Mouse (Mus musculus): ENCODE results near the gene Speer4f2. TPM values are rescaled to one million over a fixed set of nuclear protein-coding genes. Genes with fewer than 3 reads are reported as not detected.

Speer4f2 gene
- polyA plus RNA-seq, 1 experiment from 2014 or later = not detected

GRCm38 (mm10) chr5:17408924-17409660 lies 36.1 kb downstream of the Speer4f2 start:
- 55% methylated on average over 4 of the region's 4 CpGs for WGBS

GRCm38 (mm10) chr5:17417201-17417600 lies 44.2 kb downstream of the Speer4f2 start:
- WGBS = 76% methylated on average over 2 of the region's 2 CpGs
- H3K36me3 ChIP-seq = no peaks in the 10 kb centered on the region
- no peak overlapping the region for H3K4me2 ChIP-seq
- no peak overlapping the region for H3K9ac ChIP-seq
- H3K4me3 ChIP-seq = no peak overlapping the region
- no peak for ATAC-seq (ENCODE audit: insufficient number of reproducible peaks, low FRiP score)
- H3K4me1 ChIP-seq (replicated peaks) = no peaks in the 10 kb centered on the region
- no peak overlapping the region for H3K27ac ChIP-seq (ENCODE audit: poor library complexity, severe bottlenecking)
- H3K9me3 ChIP-seq (replicated peaks) = no peaks in the 10 kb centered on the region
- no peaks in the 10 kb centered on the region for H3K27me3 ChIP-seq (replicated peaks)

More at GRCm38 (mm10) chr5:17408924-17409660, 36.1 kb downstream of the Speer4f2 start:
- H3K9ac ChIP-seq = no peak overlapping the region
- no peak overlapping the region for H3K4me2 ChIP-seq
- no peaks in the 10 kb centered on the region for H3K27me3 ChIP-seq (replicated peaks)
- H3K4me3 ChIP-seq = no peak overlapping the region
- no peak overlapping the region for H3K27ac ChIP-seq (ENCODE audit: poor library complexity, severe bottlenecking)
- H3K9me3 ChIP-seq (replicated peaks) = peaks cover 6% of the 10 kb centered on the region; the same call in 1 of the 2 replicates
- H3K4me1 ChIP-seq (replicated peaks) = no peaks in the 10 kb centered on the region
- no peaks in the 10 kb centered on the region for H3K36me3 ChIP-seq
- no peak for ATAC-seq (ENCODE audit: insufficient number of reproducible peaks, low FRiP score)

- no peaks in the 10 kb centered on the region for H3K4me1 ChIP-seq (replicated peaks)
- no peak overlapping the region for H3K4me2 ChIP-seq
- H3K27me3 ChIP-seq (replicated peaks) = no peaks in the 10 kb centered on the region
- WGBS = 70% methylated on average over 1 of the region's 1 CpGs
- H3K36me3 ChIP-seq = no peaks in the 10 kb centered on the region
- no peak overlapping the region for H3K9ac ChIP-seq
- no peak for ATAC-seq (ENCODE audit: insufficient number of reproducible peaks, low FRiP score)
- H3K27ac ChIP-seq (ENCODE audit: poor library complexity, severe bottlenecking) = no peak overlapping the region
- no peaks in the 10 kb centered on the region for H3K9me3 ChIP-seq (replicated peaks)
- H3K4me3 ChIP-seq = no peak overlapping the region
Observed at GRCm38 (mm10) chr5:17419215-17419820, 46.3 kb downstream of the Speer4f2 start.

- no peak for ATAC-seq (ENCODE audit: insufficient number of reproducible peaks, low FRiP score)
- Histone ChIP-seq H3K9ac (no peak overlapping the region), H3K4me3 (no peak overlapping the region), H3K27ac (ENCODE audit: poor library complexity, severe bottlenecking) (no peak overlapping the region), H3K4me2 (no peak overlapping the region), H3K27me3 (replicated peaks) (no peaks in the 10 kb centered on the region), H3K4me1 (replicated peaks) (no peaks in the 10 kb centered on the region), H3K9me3 (replicated peaks) (no peaks in the 10 kb centered on the region), H3K36me3 (no peaks in the 10 kb centered on the region)
Observed at GRCm38 (mm10) chr5:17419921-17420320, 46.9 kb downstream of the Speer4f2 start.

- H3K27me3 ChIP-seq (replicated peaks) = no peaks in the 10 kb centered on the region
- WGBS = 73% methylated on average over 1 of the region's 1 CpGs
- no peaks in the 10 kb centered on the region for H3K9me3 ChIP-seq (replicated peaks)
- no peak overlapping the region for H3K4me2 ChIP-seq
- no peak overlapping the region for H3K4me3 ChIP-seq
- ATAC-seq (ENCODE audit: insufficient number of reproducible peaks, low FRiP score) = no peak
- H3K9ac ChIP-seq = no peak overlapping the region
- no peak overlapping the region for H3K27ac ChIP-seq (ENCODE audit: poor library complexity, severe bottlenecking)
- H3K36me3 ChIP-seq = no peaks in the 10 kb centered on the region
- H3K4me1 ChIP-seq (replicated peaks) = no peaks in the 10 kb centered on the region
Observed at GRCm38 (mm10) chr5:17422225-17422624, 49.2 kb downstream of the Speer4f2 start.

GRCm38 (mm10) chr5:17426930-17427329 lies 54.0 kb downstream of the Speer4f2 start:
- Histone ChIP-seq H3K27ac (ENCODE audit: poor library complexity, severe bottlenecking) (no peak overlapping the region), H3K9ac (no peak overlapping the region), H3K9me3 (replicated peaks) (no peaks in the 10 kb centered on the region), H3K27me3 (replicated peaks) (no peaks in the 10 kb centered on the region), H3K4me2 (no peak overlapping the region), H3K36me3 (no peaks in the 10 kb centered on the region), H3K4me1 (replicated peaks) (no peaks in the 10 kb centered on the region), H3K4me3 (no peak overlapping the region)
- WGBS = 63% methylated on average over 1 of the region's 1 CpGs
- no peak for ATAC-seq (ENCODE audit: insufficient number of reproducible peaks, low FRiP score)

Other genes starting within 250 kb of the Speer4f2 start
- not detected in 2 replicates for gene Speer4f1, start 102.9 kb downstream of the Speer4f2 start, polyA plus RNA-seq (2016; fragmentation: Nextera tagmentation; extraction: Ambion mirVana)
- gene Sema3c, start 201.1 kb downstream of the Speer4f2 start, polyA plus RNA-seq (2016; fragmentation: Nextera tagmentation; extraction: Ambion mirVana) = 32.8 and 33.1 TPM in 2 replicates